Mouse (Mus musculus) layer of hippocampus, adult 8-10 months (tissue): ENCODE results near the gene Mkrn3. TPM values are rescaled to one million over a fixed set of nuclear protein-coding genes. Genes with fewer than 3 reads are reported as not detected.

Experiments used
- DNase-seq, 2 experiments: peaks; one replicate each; pipeline ENCODE4 v3.0.0; 2022; ENCODE audit warnings: low spot score in 2 of 2
- total RNA-seq, 4 experiments: library from RNA; stranded (reverse); gene quantifications; 2 replicates each; pipeline ENCODE4 v1.2.4; 2022

The Mkrn3 gene
- total RNA-seq, 4 experiments from 2014 or later: 0.29 to 0.82 (median 0.74) TPM

DNA sequence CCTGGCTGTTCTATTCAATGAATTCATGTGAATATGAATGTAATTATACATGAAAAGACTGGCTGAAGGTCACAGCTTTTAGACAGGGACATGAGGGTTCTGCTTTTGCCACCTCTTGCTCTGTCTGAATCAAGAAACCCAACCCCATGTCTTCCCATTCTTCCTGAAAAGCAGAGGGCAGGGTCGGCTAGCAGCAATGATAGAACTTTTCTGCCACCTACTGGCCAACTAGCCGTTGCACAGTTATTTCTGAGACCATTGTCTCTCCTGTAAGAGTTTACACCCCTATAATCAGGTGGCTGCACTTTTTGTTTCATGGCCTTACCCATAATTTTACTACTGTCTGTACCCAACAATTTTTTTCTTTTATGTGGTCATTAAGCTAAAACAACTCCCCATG lies 37.5 kb downstream of the Mkrn3 start:
- DNase-seq: peak in 1 of 2 experiments; percentile 24

- no peak for DNase-seq
Observed at GRCm38 (mm10) chr7:62378529-62378928, 41.4 kb downstream of the Mkrn3 start.

- DNase-seq: no peak
Observed at GRCm38 (mm10) chr7:62377313-62377712, 42.6 kb downstream of the Mkrn3 start.

- no peak for DNase-seq
Observed at GRCm38 (mm10) chr7:62376510-62377304, 43.2 kb downstream of the Mkrn3 start, which contains the start of gene Magel2. Magel2 (plus strand) TSS chr7:62377010.

- no peak for DNase-seq
Observed at GRCm38 (mm10) chr7:62375658-62376057, 44.3 kb downstream of the Mkrn3 start.

Other genes with a start within 250 kb of the Mkrn3 start
- gene Ndn, start 73.6 kb downstream of the Mkrn3 start, total RNA-seq: 100 to 1,000 TPM; 112 to 121 (median 120) TPM
- gene Magel2, start 43.1 kb downstream of the Mkrn3 start, total RNA-seq: 1 to 10 TPM; 1.4 to 1.8 (median 1.6) TPM
- gene Peg12, start 44.4 kb upstream of the Mkrn3 start, total RNA-seq: under 1 TPM; 0.27 to 0.75 (median 0.35) TPM